Mouse (Mus musculus): ENCODE results near the gene Nat8l.

DNA sequence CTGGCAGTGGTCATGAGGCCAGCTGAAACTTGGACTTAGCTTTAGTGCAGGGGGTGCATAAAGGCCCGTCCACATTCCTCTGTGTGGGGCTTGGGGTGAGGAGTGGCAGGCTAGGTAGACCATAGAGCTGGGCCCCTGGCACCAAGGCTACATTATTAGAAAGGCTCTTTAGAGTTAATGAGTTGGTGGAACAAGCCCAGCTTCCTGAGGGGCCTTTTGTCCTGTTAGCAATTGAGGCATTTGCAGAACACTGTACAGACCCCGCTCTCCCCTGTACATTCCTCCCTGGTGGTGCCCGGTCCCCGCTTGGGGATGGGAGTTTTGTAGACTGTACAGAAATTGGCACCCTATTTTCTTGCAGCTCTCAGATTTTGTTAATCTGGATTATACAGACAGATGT lies 6.9 kb downstream of the Nat8l start:
- TF ChIP-seq CTCF (IDR thresholded peaks at IDR 0.05; ENCODE audit: low read depth) (no peak), EP300 (IDR thresholded peaks at IDR 0.05; ENCODE audit: low read depth) (no peak)

Measured in liver, postnatal 0 days (tissue).